Mouse (Mus musculus): Measurements from ENCODE around the gene Tank.

Tank gene

GRCm38 (mm10) chr2:61580555-61581080 is 2.2 kb downstream of the Tank start:
- DNase-seq (ENCODE audit: low spot score): no peak

DNA sequence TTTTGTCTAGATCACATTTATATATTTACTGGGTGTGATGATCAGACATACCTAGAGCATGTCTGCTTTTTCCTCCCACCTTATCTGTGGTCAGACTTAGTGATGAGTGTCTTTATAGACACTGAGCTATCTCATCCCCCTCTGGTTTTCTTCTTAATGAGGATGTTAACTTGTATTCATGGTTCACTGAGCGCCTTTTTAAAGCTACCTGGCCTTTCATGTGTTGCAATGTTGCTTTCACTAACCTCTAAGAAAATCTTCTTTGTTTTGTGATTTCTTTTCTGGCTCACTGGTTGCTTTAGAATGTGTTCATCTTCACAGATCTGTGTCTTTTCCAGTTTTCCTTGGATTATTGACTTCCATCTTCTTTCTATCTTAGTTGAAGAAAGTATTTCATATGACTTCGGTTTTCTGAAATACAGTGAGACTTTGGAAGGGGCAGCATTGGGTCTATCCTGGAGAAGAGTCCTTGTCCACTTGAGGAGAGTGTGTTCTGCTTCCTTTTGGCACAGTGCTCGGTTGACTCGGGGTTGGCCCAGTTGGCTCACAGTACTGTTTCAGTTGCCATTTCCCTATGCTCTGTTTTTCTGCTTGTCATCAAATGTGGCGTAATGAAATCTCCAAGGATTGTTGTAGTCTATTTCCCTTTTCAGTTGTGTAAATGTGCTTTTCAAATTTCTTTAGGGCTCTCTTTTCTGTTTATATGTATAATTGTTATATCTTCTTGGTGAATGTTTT is 4.4 kb downstream of the Tank start:
- DNase-seq (ENCODE audit: low spot score): no peak

- DNase-seq (ENCODE audit: low spot score): no peak
These were observed 7.1 kb downstream of the Tank start for GRCm38 (mm10) chr2:61585447-61585846.

- DNase-seq (ENCODE audit: low spot score): no peak
These were observed 7.8 kb downstream of the Tank start for GRCm38 (mm10) chr2:61586166-61586565.

DNA sequence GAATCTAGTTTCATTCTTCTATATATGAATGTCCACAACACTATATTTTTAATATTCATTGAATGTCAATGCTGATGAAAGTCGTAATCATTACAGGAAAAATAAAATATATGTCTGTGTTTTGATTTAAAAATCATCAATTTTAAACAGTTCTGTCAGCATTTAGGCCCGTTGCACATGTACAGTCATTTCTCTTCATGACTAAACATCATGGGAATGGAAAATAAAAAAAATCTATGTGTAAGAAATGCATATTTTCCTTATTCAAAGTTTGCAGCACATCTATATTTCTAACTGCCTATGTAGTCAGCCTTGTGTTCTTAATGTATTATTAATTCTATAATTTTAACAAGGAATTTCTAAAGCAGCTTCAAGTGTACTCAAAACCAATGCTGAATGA is 12.4 kb downstream of the Tank start:
- DNase-seq (ENCODE audit: low spot score): no peak

DNA sequence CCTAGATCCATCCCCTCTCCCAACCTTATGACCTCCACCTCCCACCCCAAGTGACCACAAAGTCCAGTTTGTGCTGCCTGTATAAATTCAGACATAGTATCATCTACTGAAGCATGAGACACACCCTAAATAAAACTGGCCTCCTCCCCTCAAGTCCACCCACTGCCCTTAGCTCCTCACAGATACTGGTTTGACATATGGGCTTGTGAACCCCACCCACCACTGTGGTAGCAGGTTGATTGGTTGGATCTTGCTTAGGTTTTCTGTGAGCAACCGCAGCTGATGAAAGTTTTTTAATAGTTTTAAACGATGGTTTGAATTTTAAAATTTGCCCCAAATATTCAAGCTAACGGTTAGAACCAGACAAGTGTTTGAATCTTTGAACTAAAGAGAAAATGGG is 13.7 kb downstream of the Tank start:
- no peak for DNase-seq (ENCODE audit: low spot score)

- no peak for DNase-seq (ENCODE audit: low spot score)
These were observed 14.3 kb downstream of the Tank start for GRCm38 (mm10) chr2:61592699-61593029.

- peak; percentile 85 for DNase-seq (ENCODE audit: low spot score)
These were observed 14.8 kb downstream of the Tank start for GRCm38 (mm10) chr2:61593030-61593811.

- no peak for DNase-seq (ENCODE audit: low spot score)
These were observed 15.5 kb downstream of the Tank start for GRCm38 (mm10) chr2:61593871-61594304.

GRCm38 (mm10) chr2:61599730-61600129 is 21.3 kb downstream of the Tank start:
- DNase-seq (ENCODE audit: low spot score): no peak

DNA sequence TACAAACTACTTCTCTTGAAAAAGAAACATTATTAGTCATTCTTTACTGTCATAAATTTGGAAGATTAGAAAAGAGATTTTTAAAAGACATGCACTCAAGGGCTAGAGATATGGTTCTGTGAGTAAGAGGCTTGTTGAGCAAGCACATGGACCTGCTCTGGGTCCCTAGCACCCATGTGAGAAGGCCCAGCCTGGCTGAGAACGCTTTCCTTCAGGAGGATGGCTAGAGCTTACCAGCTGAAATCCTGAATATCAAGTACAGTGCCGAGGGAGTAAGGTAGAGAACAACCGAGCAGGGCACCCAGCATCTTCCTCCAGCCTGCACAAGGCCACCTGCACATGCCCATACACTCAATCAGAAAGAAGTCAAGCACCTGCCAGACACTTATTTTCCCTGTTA is 25.1 kb downstream of the Tank start:
- DNase-seq (ENCODE audit: low spot score): no peak

- DNase-seq (ENCODE audit: low spot score): no peak
These were observed 28.6 kb downstream of the Tank start for GRCm38 (mm10) chr2:61606942-61607341.

DNA sequence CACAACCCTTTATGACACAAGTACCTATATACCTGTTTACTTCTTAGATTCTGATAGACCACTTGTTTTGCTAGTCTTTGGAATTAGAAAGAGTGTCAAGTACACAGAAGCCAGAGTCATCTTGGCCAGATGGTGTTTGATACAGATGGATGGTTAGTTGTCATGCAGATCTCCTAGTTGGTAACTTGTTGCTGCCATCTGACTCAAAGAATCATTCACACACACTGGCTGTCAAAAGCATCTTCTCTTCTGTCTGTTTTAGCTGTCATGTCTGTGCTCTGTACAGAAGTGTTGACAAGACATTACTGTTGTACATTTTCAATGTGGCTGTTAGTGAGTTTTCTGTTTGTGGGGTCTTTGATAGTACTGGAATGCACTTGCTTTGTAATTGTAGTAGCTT is 45.6 kb downstream of the Tank start:
- no peak for DNase-seq (ENCODE audit: low spot score)

DNA sequence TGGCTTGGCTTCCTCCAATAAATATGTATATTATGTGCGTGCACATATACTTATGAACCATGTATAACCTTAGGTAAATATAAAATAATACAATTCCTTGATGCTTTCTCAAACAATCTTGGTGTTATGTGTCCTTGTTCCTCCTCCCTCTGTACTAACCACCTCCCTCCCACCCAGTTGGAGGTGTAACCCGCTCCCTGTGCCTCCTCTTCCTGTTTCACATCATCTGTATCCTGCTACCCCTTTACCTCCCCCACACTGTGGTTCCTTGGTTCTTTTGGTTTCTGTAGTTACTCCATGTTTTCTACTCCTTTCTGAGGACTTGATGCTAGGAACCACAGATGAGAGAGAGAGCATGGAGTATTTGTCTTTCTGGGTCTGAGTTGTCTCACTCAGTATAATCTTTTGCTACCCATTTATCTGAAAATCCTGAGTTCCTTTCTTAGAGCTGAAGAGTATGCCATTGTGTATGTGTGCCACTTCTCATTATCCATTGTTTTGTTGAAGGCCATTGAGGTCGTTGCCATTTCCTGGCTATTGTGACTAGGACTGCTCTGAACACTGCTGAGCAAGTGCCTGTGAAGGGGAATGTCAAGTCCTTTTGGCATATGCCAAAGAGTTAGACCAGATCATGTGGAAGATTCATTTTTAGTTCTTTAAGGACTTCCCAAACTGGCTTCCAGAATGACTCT is 52.6 kb downstream of the Tank start:
- DNase-seq (ENCODE audit: low spot score): no peak

- DNase-seq (ENCODE audit: low spot score): no peak
These were observed 56.7 kb downstream of the Tank start for GRCm38 (mm10) chr2:61635099-61635498.

DNA sequence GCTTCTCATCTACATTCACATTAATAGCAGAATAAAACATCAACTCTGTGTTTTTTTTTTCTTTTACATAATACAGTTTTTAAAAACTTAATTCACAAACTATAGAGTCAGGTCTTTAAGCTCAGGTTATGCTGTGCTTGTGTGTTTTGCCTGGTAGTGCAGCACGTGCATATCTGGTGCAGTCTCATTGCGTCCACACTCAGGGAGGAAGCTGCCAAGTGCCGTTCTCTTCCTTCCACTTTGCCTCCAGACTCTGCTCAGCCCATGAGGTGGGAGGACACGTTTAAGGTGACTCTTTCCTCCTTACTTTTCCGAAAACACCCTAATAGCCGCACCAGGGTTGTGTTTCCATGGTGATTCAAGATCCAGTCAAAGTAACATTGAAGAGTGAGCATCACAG is 59.8 kb downstream of the Tank start:
- DNase-seq (ENCODE audit: low spot score): no peak

GRCm38 (mm10) chr2:61642452-61643368 is 64.3 kb downstream of the Tank start:
- no peak for DNase-seq (ENCODE audit: low spot score)

DNA sequence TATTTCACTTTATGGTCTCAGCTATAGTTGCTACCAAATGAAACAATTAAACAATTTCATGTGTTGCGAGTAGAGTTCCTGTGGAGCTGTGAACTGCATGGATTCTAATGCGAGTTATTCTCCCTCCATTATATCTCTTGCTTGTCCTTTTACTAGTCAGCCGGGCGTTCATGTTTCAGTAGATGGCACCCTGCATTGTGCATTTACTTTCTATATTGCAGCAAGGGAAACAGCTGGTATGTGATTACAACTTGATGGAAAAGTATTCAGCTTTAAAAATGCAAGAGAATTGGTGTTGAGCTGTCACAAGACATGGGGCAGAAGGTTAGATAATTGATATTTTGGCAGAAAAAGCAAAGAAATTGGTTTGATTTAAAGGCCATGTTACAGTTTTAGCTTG is 72.8 kb downstream of the Tank start:
- no peak for DNase-seq (ENCODE audit: low spot score)

DNA sequence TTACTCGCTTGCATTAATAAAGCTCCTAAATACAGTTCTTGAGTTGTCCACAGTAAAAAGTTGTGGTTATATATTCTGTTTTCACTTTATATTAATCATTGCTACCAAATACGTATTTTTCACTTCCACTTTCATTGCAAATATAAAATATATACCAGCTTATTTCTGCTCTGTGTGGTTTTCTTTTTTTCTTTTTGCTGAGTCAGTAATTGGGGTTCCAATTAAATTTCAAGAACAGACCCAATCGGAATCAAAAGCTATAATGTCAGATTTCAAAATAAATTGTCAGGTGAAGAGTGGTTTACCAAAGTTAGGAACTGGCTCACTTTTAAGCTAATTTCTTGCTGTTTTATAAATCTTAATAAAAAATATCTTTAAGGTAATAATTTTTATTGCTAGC is 73.3 kb downstream of the Tank start:
- no peak for DNase-seq (ENCODE audit: low spot score)

GRCm38 (mm10) chr2:61655046-61655381 is 76.6 kb downstream of the Tank start:
- DNase-seq (ENCODE audit: low spot score): no peak

GRCm38 (mm10) chr2:61655382-61656281 is 77.2 kb downstream of the Tank start:
- peak; percentile 2 for DNase-seq (ENCODE audit: low spot score)

All from spleen, adult 12 weeks (tissue).